Mouse (Mus musculus) gastrocnemius, postnatal 25 days (tissue): Measurements from ENCODE around the gene Klhl25. TPM values are rescaled to one million over a fixed set of nuclear protein-coding genes. Genes with fewer than 3 reads are reported as not detected.
A peak's percentile ranks its signal among the peaks of the same experiment; 100 is the strongest.
"Not testable (repeated sequence)": the region's sequence is repeated elsewhere in the genome, so short reads cannot be mapped to it uniquely, and the experiment has no call there.

Experiments used
- DNase-seq: peaks from one replicate; pipeline ENCODE4 v3.0.0; 2022
- long read RNA-seq, 2 experiments: library from polyadenylated mRNA; stranded (forward); transcript quantifications; one replicate each; pipeline ENCODE4 v2.0.0; 2021
- total RNA-seq, 2 experiments: library from RNA; stranded (reverse); gene quantifications; 1 replicate in 1 of 2; 2 replicates in 1 of 2; pipeline ENCODE4 v1.2.3; 2021

Gene Klhl25
- 1 to 10 TPM; 3.1 to 3.5 TPM for total RNA-seq
- long read RNA-seq, experiment 1, partial matches to known transcripts: 0 of 1 reads
- long read RNA-seq, experiment 1, other reads (novel, unspliced or antisense): 1 of 1 reads
- long read RNA-seq, experiment 2, partial matches to known transcripts: 0 of 3 reads
- long read RNA-seq, experiment 2, other reads (novel, unspliced or antisense): 1 of 3 reads

GRCm38 (mm10) chr7:75848115-75848775 is at the start of gene Klhl25:
TSS of gene Klhl25 (plus strand) at chr7:75848310.
- DNase-seq: peak; percentile 98

GRCm38 (mm10) chr7:75800530-75800929 is 47.6 kb upstream of the Klhl25 start:
- DNase-seq: no peak

- no peak for DNase-seq
These were observed 47.1 kb upstream of the Klhl25 start for GRCm38 (mm10) chr7:75801022-75801421.

- no peak for DNase-seq
These were observed 46.3 kb upstream of the Klhl25 start for GRCm38 (mm10) chr7:75801621-75802358.

DNA sequence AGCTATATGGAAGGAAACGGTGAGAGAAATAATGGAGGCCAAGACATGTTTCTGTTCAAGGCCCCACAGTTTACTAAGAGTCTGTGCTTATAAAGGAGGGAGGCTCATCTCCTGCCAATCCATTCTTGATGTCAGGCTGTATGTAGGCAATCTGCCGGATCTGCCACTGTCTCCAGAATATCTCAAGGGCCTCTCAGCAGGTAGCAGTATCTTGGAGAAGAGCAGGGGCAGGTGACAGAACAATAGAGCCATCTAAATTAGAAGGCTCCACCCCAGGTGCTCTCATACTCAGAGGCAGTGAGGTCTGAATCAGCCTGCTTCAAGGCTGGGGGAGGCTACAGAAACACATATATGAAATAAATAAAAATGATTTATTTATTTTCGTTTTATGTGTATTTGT is 45.2 kb upstream of the Klhl25 start:
- DNase-seq: no peak

DNA sequence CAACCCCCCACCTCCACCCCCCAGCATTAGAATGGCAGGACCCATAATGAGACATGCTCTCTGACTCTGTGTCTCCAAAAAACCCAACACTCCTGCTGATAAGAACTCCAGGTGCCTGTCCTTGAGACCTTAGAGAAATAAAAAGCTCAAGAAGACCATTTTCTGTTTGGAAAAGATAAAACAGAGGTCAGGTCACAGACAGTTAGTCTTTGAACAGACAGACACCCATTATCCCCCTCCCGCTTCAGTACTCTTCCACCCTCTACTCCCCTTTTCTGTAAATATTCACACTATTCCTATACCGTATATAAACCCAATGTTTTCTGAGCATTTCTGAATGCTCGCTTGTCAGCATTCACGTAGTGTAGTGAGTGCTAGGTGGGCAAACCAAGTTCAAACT is 41.9 kb upstream of the Klhl25 start:
- DNase-seq: no peak

DNA sequence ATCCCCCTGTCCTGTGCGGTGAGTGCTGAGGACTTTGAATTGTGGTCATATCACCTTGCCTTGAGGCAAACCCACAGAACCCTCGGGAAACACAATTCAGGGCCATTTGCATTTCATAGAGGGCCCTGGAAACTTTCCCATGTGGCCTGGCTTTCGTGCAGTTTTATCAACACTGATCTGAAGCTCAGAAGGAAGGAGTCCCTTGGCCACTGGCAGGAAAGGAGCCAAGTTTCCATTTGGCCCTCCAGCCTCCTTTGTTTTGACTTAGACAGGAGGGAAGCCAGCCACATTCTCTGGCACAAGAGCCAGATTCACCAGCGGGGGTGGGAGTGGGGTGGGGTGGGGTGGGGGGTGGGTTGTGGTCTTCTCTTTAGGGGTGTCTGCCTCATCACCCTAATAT is 41.4 kb upstream of the Klhl25 start:
- DNase-seq: peak; percentile 44

- DNase-seq: no peak
These were observed 40.4 kb upstream of the Klhl25 start for GRCm38 (mm10) chr7:75807460-75808304.

- DNase-seq: no peak
These were observed 27.4 kb upstream of the Klhl25 start for GRCm38 (mm10) chr7:75820687-75821086.

DNA sequence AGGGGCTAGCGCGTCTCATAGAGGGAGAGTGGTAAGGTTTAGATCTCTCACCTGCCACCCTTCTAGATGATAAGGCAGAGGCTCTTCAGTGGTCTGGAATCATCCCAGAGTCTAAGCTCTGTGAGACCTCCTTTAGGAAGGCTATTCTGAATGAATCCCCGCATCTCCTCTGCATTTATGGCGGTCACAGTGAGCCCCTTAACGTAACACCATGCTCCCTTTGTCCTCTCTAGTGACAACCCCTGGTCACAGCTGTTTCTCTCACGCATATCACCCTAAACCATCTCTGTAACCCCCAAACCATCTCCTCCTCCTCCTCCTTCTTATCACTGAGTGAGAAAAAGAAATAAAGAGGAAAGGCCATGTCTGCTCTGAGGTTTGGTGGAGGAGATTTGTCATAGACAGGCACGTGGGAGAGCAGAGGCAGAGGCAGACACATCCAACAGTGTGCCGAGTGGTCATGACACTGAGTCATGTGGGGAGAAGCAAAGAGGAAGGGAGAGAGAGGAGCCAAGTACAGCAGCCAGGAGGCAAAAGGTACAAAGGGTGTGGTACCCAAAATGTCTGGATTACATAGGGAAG is 25.9 kb upstream of the Klhl25 start:
- DNase-seq: no peak

DNA sequence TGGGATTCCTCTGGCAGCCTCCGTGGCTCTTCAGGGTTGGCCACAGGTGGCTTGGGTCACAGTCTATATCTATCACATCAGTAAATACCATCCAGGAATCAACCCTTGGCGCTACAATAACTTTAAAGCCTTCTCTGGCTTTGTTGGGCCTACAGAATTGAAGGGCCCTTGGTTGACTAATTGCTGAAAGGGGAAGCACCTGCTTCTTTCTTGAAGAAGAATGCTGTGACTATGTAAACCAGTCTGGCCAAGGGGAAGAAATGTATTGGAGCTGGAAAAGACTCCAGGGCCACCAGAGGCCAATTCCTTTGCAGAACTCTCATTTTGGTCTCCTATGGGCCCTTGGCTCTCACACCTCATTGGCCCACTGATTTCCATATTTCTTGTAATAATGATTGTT is 25.0 kb upstream of the Klhl25 start:
- no peak for DNase-seq

DNA sequence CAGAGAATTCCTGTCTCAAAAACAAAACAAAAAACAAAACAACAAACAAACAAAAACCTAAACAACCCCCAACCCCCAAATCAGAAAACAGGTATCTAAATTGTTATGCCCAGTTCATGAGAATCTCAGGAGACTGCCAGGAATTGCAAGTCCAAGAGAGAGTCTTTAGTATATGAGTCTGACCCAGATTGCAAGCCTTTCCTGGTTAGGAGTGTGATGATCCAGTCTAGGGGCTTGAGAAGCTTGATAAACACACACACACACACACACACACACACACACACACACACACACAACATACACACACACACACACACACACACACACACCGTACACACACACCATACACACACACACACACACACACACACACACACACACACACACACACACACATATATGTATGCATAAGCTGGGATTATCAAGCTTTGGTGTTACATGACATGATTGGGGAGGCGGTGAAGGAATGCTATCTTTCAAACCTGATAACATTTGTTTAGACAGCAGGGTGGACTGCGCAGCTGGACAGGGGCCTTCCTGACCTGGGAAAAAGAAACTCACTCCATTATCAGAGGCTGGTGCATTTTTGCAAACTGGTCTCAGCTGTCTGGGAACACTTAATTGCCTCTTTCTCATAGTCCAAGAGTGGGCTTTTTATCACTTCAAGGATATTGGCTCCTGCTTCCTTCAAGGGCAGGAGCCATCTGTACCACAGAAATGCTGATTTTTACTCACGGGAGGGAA is 21.6 kb upstream of the Klhl25 start:
- no peak for DNase-seq

- no peak for DNase-seq
These were observed 20.8 kb upstream of the Klhl25 start for GRCm38 (mm10) chr7:75827357-75827756.

DNA sequence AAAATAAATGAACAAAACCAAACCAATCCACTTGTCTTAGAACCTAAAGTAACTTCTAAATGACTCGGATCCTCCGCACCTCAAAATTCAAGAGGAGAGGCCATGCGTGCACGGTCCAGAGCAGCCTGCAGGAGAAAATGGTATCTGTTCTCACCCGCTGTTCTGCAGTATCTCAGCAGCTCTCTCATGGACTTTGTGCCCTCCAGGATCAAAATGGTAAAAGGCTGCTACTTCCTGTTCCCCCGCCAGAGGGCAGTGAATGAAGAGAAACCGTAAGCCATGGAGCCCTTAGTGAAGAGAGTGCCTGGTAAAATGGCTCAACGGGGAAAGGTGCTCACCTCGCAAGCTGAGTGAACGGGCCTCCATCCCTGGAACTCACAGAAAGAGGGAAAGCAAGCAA is 20.3 kb upstream of the Klhl25 start:
- peak; percentile 17 for DNase-seq

DNA sequence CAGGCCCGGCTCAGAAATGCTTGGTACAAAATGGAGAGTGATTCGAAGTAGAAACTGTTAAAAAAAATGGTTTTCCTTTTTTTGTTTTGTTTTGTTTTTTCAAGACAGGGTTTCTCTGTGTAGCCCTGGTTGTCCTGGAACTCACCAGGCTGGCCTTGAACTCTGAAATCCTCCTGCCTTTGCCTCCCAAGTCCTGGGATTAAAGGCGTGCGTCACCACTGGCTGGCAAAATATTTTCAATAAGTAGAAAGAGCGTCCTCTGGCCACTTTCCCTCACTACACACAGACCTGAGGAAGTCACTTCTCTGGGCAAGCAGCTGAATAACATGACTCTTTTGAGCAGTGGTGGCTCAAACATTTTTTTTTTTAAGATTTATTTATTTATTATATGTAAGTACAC is 19.6 kb upstream of the Klhl25 start:
- DNase-seq: no peak

GRCm38 (mm10) chr7:75830251-75831060 is 17.7 kb upstream of the Klhl25 start:
- DNase-seq: no peak

DNA sequence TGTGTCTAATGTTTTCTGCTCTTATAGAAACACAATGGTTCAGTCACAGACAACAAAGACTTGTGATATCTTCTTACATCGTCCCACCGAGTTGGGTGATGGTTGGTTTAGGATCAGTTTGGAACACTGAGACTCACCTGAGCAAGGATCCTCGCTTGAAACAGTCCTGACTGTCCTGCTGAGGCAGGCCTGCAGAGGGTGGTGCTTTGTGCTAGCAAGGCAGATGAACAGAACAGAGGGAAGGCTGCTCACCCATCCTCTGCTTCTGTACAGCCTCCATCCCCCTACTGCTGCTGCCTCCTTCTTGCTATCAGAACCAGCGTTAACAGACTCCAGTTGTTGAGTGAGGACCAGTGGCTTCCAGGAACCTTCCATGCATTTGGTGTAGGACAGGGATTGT is 14.2 kb upstream of the Klhl25 start:
- DNase-seq: not testable (repeated sequence)

- not testable (repeated sequence) for DNase-seq
These were observed 13.0 kb upstream of the Klhl25 start for GRCm38 (mm10) chr7:75834932-75835631.

- DNase-seq: no peak
These were observed 8.0 kb upstream of the Klhl25 start for GRCm38 (mm10) chr7:75840071-75840470.

DNA sequence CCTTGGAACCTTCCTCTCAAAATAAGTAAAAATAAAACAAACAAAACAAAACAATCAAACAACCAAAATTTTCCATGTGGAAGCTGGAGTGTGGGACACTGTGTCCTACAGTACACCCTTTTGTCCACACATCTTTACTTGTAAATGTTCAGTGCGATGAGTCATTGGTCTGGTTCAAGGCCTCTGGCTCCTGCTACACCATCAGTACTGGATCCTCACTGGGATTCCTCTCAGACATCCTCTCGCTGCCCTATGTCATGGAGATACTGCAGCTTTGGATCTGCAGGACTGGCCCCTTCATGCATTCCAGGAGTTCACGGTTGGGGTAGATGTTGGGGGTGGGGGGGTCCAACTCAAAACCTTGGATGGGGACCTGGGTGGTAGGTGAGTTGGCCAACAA is 5.8 kb upstream of the Klhl25 start:
- no peak for DNase-seq
